Mouse (Mus musculus) neural tube, embryonic 10.5 days (tissue): ENCODE data around the gene Erv3.
"Not testable (repeated sequence)": the region's sequence is repeated elsewhere in the genome, so short reads cannot be mapped to it uniquely, and the experiment has no call there.

Experiments
- DNase-seq: peaks from one replicate; pipeline ENCODE4 v3.0.0-alpha.2; 2017; ENCODE audit warnings: low spot score; ENCODE audit errors: extremely low spot score

Erv3 gene

DNA sequence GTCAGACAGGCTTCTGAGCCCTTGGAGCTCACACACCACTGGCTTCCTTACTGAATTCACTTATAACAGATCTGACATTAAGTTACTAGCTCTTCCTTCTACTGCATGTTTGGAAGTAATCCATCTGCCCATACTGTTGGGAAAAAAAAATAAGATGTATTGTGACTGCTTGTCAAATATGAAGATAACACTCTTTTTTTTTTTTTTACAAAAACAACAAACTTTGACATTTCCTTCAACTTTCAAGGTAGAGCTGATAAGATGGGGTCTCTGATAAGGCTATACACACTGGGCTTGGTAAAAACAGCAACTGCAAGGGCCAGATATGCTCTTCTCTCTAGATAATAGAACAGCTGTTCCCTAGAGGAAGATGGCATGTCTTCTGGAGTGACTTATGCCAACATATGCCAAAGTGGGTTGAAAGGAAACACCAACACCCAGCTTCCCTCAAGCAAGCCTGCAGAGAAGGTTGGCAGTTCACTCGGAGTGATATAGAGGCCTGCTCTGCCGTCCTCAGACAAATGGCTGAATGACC, 4.8 kb upstream of the Erv3 start:
- DNase-seq: no peak

DNA sequence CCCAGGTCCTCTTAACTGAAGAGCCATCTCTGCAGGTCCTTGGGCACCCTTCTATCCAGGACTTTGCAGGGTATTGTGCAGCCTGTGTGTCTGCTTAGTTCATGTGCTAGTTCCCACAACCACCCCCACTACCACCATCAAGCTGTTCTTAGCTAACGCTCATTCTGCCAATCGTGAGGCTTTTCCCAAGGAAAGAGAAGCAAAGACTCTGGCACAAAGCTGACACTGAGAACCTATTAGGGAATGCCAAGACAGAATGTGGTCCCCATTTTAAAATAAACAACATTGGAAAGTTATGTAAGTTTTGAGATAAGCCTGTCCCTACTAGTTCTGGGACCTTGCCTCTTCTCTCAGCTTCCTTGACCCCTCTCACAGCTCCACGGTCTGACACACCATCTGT, 3.9 kb upstream of the Erv3 start:
- no peak for DNase-seq

DNA sequence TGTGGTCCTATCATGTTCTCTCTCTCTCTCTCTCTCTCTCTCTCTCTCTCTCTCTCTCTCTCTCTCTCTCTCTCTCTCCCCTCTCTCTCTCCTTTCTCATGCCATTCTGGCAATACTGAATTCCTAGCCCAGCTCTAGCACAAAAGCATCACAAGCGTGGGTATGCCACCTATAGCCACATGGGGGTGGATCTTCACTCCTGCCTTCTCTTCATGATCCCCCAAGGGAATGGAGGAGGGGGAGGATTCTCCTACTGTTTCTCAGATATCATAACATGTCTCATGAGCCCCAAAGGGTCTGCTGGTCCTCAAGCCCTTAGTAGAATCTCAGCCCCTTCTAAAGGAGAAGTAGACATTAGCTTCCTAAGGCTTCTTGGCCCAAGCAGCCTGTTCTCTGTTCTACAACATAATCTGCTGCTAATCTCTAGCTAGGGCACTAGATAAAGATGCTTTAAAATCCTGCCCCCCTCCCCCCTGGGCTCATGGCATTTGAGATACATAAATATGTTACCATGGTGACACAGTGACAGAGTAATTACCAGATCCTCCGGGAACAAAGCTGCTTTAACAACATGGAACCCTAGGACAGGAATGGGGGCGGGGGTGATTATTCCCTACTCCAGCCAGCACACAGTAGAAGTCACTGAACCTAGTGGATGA, 3.2 kb upstream of the Erv3 start:
- no peak for DNase-seq

DNA sequence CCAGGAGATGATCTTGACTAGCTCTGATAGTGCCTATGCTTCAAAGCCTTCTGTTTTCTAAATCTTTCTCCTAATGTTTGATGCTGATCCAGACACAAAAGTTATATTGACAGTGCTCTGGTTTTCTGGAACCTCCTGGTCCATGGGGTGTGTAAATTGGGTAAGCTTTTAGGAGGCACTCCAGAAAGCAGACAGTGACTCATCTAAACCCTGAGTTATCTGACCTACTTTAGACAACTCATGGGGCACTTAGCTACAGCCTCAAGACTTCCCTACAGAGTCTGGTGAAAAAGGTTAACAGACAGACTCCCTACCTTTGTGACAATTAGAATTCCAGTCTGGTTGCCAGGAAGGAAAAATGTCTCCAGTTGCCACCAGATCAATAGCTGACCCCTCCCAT, 1.7 kb downstream of the Erv3 start:
- DNase-seq: no peak

DNA sequence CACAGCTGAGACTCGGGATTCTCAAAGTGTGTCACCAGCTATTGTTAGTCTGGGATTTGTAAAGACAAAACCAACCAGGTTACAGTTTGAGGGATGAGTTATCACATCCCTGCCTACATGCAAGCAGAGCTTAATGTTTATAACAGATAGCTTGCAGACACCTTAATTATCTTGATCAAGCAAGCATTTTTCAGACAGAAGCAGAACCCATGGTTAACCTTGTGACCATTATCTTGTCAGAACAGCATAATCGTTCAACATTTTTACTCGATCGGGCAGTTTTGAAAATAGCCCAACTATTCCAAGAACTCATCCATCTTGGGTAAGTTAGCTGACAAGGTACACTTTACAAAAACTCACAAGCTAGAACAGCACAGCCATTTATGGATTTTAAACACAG, 5.8 kb downstream of the Erv3 start:
- DNase-seq: no peak

DNA sequence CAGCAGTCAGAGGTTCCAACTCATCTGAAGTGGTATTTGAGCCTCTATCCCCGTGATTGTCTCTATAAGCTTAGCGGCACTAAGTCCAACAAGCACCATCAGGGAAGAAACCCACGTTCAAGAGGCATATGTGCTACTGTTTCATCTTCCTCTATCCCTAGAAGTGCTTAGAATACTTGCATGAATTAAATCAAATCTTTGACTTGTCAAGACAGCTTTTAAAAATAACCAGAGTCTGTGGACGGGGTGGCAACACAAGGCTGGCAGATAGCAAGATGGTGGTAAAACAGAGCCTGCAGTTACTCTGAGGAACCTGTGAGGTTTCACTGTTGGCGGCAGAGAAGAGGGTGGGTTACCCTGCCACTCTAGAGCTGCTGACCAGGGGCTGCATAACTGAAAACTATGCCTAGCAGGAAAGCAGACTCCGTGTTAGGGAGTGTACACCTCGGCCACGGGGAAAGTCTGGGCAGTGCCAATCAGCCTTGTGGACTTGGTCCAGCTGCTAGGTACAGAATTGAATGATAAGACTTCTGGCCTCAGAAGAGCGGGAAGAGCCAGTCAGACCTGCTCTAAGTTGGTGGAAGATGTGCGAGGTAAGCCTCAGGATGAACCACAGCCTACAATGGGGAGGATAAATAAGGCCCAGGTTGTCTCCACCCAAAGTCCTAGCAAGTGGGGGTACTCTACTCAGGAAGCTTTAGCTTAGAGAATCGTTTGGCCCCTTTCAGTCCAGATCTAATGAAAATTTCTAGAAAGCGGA, 8.0 kb downstream of the Erv3 start:
- no peak for DNase-seq

DNA sequence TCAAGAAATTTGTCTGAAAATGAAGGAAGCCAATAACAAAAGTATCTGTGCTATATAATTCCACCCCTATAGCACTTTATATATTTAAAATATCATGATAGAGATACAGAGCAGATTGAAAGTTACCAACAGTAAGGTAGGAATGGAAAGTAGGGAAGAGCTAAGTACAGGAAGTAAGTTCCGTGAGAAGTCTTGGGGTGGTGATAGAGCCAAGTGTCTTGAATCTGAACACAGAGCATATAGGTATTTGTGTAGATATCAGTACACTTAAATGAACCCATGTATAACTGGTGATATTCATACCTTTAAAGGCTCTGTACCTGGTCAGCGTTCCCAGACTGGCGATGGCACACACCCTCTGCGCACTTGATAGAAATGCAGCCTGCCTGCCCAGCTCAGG, 9.5 kb downstream of the Erv3 start:
- DNase-seq: no peak

DNA sequence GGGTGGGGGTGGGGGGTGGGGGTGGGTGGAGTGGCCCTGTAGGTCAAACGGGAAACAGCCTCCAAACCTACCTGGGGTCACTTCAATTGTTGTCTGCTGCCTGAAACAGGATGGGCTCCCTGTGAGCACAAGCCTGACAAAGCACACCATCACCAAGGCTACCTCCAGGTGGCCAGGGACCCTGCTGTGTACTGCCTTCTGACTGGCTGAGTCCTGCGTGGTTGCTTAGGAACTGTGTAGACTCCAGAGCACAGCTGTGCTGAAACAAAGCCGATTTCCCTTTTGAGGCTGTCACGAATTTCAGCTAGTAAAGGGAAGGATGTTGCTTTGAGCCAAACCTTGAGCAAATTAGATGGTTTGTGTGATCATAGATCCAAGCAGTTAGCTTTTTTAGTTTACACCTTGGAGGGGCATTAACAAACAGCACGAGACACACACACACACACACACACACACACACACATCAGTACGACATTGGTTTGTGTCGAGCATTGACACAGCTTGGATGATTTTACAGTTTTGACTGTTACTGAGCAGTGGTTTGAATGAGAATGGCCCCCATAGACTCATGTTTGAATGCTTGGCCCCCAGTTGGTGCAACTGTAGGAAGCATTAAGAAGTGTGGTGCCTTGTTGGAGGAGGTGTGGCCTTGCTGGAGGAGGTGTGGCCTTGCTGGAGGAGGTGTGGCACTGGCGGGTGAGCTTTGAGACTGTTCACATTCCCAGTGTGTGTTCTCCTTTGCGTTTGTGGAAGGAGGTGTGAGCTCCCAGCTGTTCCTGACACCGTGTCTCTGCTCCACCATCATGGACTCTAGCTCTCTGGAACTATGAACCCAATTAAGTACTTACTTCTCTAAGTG, 11.8 kb downstream of the Erv3 start:
- DNase-seq: peak; percentile 60

DNA sequence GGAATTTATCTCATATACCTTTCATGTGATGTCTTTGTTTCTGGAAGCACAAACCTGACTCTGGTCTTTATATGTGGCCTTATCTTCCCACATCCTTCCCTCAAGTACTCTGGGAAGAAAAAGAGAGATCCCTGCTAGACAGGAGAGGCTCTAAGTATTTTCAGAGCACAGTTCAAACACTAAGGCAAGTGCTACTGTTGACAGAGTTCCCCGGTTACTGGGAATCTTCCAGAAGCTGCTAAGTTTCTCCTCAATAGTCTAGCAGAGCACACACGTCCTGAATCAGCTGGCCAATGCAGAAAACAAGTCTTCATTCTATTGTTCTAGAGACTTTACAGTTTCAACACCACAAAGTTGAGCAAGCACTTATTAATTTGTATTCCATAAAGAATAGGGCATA, 12.7 kb downstream of the Erv3 start:
- no peak for DNase-seq

DNA sequence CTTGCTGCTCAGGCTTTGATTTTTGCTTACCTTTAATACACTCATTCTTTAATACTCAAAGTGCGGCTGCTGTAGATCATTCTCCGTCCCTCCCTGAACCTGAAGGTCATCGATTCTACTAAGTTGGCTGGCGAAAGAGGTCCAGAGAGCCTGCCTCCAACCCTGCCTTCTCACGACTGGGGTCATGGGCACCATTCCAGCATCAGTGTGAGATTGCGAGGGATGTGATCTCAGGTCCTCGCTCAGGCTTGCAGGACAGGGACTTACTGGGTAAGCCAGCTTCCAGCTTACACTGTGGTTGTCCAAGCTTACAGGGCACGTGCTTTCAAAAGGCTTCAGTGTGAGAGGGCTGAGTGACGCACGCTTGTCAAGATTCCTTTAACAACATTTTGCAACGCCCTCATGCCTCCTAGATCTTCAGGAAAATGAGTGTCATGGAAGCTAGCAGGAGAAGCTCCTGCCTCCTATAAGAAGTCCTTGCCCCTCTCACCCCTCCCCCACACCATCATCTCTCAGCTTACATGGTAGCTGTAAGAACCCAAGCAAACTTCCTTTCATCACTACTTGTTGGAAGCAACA, 13.3 kb downstream of the Erv3 start:
- DNase-seq: no peak

DNA sequence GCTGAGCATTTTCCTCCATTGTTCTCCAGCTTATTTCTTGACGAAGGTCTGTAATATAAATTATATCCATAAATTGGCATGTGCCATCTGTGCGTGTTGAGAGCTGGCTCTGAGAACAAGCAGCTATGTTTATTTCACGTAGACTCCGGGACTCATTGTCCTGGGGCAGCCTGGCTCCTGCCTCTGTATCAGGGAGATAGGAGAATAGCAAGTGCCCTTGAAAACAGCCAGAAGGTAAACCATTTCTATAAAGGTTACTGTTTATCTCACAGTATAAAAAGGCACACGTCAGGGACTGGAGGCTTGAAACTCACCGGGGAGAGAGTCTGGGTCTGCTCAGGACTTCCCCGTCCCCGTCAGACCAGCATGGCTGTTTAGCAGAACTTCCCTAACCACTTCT, 13.9 kb downstream of the Erv3 start:
- no peak for DNase-seq

DNA sequence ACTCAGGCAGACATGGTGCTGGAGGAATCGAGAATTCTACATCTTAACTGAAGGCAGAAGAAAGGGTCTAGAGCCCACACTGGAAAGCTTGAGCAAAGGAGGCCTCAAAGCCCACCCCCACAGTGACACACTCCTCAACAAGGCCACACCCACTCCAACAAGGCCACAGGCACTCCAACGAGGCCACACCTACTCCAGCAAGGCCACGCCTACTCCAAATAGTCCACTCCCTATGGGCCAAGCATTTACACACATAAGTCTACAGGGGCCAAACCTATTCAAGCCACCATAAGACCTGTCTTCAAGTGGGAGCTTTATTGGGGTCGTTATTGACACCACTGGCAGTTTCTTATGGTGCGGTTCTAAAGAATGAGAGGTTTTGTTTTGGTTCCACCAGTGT, 17.0 kb downstream of the Erv3 start:
- DNase-seq: no peak

DNA sequence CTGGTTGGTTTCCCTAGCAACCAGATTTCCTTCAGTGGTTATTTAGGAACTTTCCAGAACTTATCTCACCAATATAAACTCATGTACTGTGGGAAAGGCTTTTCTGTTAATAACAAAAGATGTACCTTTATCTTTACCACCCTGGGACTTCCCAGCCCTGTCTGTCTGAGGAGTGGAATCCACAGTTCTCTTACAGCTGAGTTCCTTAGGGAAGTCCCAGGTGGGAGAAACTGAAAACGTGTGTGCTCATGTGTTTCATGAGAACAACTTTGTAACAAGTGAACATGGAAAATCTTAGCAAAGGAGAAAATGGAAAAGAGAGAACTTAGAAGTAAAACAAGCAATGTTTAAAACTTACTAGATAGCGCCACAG, 18.2 kb downstream of the Erv3 start:
- DNase-seq: no peak

DNA sequence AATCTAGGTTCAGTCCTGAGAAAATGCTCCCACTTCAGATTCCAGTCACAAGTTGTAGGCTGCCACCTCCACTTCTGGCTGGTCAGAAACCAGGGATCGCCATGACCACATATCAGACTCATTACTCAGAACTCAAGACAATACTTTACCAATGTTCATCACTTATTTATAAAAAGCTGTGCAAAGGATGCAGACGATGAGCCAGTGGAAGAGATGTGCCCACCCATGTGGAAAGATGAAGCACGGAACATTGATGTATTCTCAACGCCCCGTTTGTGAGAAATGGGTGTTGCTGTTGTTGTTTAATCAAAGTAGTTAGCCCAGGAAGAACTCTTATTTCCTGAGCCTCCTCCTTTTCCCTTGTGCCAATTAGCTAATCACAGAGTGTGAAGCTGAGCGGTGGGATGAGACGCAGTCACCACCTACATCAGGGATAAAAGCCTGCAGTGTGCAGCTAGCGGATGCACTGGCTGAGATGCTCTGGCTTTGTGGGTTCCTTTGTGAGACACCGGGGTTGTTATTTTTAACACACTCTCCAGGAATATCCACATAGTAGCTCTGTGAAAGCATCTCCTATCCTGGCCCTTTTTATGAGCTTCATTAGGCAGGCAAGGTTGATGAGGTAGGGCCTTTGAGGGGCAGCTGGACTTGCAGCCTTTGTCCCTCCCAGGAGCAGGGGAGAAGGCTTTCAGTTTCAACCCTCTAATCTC, 18.8 kb downstream of the Erv3 start:
- DNase-seq: no peak

DNA sequence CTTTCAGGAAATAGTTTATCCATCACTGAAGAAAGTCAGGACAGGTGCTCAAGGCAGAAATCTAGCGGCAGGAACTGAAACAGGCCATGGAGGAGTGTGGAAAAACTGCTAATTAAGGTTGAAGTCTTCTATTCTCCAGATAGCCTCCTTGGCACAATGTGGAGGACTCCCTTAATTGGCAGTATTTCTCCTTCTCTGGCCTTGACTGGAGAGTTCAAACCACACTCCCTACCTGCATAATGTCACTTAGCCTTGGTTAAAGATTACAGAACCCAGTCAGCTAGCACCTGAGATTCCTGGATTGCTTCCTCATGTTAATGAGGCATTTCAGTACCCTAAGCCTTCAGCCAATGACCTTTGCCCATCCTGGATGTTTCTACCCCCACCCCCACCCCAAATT, 25.3 kb downstream of the Erv3 start:
- DNase-seq: no peak

DNA sequence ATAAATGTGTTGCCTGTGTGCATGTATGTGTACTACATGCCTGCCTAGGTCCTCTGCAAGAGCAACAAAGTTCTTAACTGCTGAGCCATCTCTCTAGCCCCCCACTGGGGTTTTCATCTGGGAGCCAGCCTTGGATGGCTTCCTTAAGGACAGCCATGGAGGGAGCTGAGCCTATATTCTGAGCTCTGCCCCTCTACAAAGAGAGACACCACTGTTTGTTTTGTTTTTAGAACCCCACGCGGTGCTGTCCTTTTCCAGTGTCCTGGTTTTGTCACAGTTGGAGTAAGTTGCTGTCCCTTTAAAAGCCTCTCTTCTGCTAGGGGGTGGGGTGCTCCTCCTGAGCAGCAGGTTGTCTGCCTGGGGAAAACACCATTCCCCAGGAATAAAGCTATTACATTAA, 27.7 kb downstream of the Erv3 start:
- no peak for DNase-seq

DNA sequence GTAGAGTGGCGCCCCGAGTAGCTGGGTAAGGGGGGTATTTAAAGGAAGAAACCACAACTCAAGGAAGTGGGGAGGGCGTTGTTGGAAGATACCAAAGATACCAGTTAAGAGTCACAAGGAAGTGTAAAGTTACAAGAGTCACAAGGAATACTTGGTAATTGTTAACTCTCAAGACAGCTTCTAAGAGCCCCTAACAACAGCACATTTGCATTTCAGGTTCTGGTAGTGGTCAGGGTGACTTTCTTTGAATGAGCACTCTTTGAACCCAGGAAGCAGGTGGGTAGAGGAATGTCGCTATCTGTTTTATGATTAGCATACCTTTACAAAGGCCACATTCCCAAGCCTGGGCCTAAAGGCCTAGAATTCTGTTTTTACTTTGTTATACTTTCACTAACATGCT, 28.6 kb downstream of the Erv3 start:
- not testable (repeated sequence) for DNase-seq

DNA sequence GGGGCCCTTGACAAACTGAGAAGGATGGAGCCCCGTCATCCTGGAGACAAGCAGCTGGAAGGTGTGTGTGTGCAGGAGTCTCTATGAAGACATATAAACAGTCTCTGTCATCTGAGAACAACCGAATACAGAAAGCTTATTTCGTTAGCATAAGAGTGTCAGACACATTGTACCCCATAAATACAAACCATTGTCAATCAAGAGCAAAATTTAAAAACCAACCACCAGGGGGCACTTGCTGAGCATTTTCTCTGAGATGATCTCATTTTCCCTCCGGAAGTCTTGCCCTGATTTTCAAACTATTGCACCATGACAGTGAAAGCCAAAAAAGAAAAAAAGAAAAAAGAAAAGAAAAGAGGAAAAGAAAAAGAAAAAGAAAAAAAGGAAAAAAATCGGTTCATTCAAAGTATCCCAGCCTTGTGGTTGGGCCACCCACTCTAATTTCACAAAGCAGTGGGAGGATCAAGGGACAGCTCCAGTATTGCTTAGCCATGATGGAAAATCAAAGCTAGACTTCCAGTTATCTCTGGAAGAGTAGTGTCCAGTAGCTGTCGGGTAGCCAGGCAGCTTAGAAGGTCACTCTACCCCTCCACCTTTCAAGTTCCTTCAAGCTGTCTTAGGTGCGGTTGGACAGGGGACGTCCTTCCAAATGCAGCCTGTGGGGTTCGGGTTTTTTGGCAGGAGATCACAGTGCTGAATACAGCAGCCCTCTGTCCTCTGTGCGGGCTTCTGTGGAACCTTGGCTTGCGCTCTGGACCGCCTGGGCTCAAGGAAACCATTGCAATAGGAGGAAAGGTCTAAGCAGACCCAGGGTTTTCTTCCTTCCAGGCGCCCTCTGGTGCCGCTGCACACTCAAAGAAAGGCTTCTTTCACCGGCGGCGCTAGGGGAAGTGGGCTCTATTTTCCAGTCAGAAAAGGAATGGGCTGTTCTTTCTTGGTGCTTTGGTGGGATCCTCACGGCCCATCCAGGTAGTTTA, 31.3 kb downstream of the Erv3 start:
- DNase-seq: peak; percentile 31

DNA sequence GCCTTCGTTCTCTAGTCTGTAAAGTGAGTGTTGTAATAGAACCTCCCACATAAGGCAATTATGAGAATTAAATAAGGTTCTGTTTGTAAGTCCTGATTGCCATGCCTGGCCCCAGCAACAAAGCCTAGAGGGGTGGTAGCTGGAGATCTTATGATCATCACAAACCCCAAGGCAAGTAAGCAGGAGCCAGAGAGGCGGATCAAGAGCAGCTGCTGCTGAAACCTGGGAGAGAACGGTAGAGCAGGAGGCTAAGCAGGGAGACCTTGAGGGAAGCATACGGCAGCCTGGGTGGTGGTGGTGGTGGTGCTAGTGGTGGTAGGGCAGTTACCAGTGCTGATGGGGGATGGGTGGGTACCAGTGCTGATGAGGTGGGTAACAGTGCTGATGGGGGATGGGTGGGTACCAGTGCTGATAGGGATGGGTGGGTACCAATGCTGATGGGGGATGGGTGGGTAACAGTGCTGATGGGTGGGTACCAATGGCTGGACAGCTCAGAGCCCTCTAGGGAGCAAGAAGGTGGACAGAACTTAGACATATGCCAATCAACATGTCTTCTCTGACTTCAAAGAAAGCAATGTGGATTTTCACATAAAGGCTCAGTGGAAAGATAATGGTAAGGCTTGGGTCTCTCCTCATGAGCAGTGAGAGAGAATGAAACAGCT, 32.4 kb downstream of the Erv3 start:
- no peak for DNase-seq
